Mouse (Mus musculus) ES-Bruce4 (cell line): Measurements from ENCODE around the gene Ap5m1.

ENCODE experiments used
- CTCF ChIP-seq: IDR thresholded peaks from one replicate; pipeline ENCODE4 v1.8.1; 2011; ENCODE audit warnings: low read depth, low read length
- EP300 ChIP-seq: IDR thresholded peaks from 2 replicates; pipeline ENCODE4 v1.6.1; 2011; ENCODE audit warnings: low read depth, low read length; ENCODE audit not compliant: insufficient read depth
- POLR2A ChIP-seq: IDR thresholded peaks from one replicate; pipeline ENCODE4 v1.8.1; 2011; ENCODE audit warnings: low read length; ENCODE audit not compliant: insufficient read depth

- TF ChIP-seq CTCF = no peak
- TF ChIP-seq POLR2A = no peak
- no peak for TF ChIP-seq EP300
Observed at GRCm38 (mm10) chr14:49091277-49091676, 25.4 kb downstream of the Ap5m1 start.
